Mouse (Mus musculus): Measurements from ENCODE around the gene Kdm4a. TPM values are rescaled to one million over a fixed set of nuclear protein-coding genes. Genes with fewer than 3 reads are reported as not detected.

Gene Kdm4a
- total RNA-seq, 2 experiments from 2014 or later: 26.9 to 29.2 TPM

Small RNAs within 50 kb of the gene (microRNA-seq; reads per million reads assigned to microRNA genes)
- 0 reads per million in 2 experiments for gene Mir7226 (ENCODE audit: borderline number of aligned reads in 2 of 2)

Other genes starting within 250 kb of the Kdm4a start
- 10 to 100 TPM; 60.3 to 66.4 TPM for gene St3gal3, start 45.1 kb downstream of the Kdm4a start, total RNA-seq (2021)
- 1 to 10 TPM; 7.5 to 9.2 TPM for gene Ptprf, start 111.4 kb upstream of the Kdm4a start, total RNA-seq (2021)
- 10 to 100 TPM; 11.2 to 12.9 TPM for gene Szt2, start 229.2 kb upstream of the Kdm4a start, total RNA-seq (2021)
- 10 to 100 TPM; 36.7 to 44.2 TPM for gene Med8, start 229.3 kb upstream of the Kdm4a start, total RNA-seq (2021)
- gene Elovl1, start 248.1 kb upstream of the Kdm4a start, total RNA-seq (2021): 10 to 100 TPM; 18.4 to 22.0 TPM